Mouse (Mus musculus) lung, adult 2 months (tissue): Measurements from ENCODE around the gene Hnrnpll.

ENCODE experiments used
- CTCF ChIP-seq: fragments of 200-500 bp; IDR thresholded peaks from 2 replicates; pipeline ENCODE4 v1.5.1; 2011; ENCODE audit warnings: mild to moderate bottlenecking, low read length, control low read depth; ENCODE audit not compliant: insufficient read depth
- POLR2A ChIP-seq: fragments of 200-500 bp; IDR thresholded peaks from 2 replicates; pipeline ENCODE4 v1.6.1; 2011; ENCODE audit warnings: low read depth, mild to moderate bottlenecking, control low read depth, low read length, borderline replicate concordance; ENCODE audit errors: extremely low read depth

DNA sequence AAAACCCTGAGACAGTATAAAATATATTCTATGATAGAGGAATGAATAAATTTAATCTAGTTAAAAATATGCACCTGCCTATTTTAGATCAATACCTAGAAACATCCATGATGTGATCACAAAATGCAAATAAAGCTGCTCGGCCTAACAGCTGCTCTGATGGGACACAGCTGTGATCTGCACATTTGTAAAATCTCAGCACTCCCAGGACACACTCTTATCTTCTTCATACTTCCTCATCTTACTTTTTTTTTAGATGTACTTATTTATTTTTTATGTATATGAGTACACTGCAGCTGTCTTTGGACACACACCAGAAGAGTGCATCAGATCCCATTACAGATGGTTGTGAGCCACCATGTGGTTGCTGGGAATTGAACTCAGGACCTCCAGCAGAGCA, 20.4 kb downstream of the Hnrnpll start:
- TF ChIP-seq CTCF (no peak), POLR2A (no peak)
